Mouse (Mus musculus): ENCODE results near the gene Meis1. TPM values are rescaled to one million over a fixed set of nuclear protein-coding genes. Genes with fewer than 3 reads are reported as not detected.

Meis1 gene
- polyA plus RNA-seq, 1 experiment from 2014 or later: 50.1 TPM

DNA sequence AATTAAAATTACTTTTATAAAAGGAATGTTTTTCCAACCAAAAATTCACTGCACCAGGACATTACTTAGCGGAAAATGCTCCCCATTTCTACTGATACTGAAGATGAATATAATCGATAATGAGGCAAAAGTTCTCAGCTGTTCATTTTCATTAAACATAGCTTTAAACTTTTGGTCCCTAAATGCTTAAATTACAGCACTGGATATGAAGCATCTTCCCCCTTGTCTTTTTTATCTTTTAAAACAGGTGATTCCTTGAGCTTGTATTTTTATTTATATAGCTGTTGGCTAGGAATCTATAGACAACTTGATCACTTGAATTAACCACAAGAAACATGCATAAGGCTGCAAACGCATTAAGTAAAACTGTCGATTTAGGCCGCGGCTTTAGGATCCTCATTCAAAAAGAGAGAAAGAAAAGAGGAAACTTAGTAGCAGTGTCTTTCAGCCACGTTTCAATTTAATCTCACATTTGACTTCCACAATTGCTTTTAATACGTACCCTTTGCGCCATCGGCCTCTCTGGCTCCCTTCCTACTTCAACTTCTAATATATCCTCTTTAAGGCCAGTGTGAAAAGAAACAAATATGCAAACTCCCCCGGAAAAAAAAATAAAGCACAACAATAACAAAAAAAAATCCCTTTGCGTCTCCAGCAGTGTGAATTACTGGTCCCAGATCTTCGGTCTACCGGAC is 919 bp downstream of the Meis1 start:
- Histone ChIP-seq H3K4me2 (ENCODE audit: low read length) (peak overlapping the region; percentile 96), H3K27me3 (ENCODE audit: control insufficient read depth, insufficient read depth, low read length) (no peaks in the 10 kb centered on the region), H3K4me3 (ENCODE audit: control insufficient read depth in 1 of 2, insufficient read depth in 1 of 2, low read depth in 1 of 2, low read length in 2 of 2) (peak overlapping the region; percentile 63 to 90), H3K9ac (ENCODE audit: low read length) (peak overlapping the region; percentile 99), H3K27ac (replicated peaks in 1 of 2; ENCODE audit: control insufficient read depth in 1 of 2, insufficient read depth in 1 of 2, low read depth in 2 of 2, low read length in 2 of 2) (peak overlapping the region; percentile 97 to 100), H3K9me3 (ENCODE audit: control insufficient read depth, low read length) (no peaks in the 10 kb centered on the region), H3K4me1 (ENCODE audit: control insufficient read depth in 2 of 2, insufficient read depth in 2 of 2, low read length in 2 of 2) (peaks cover 6 to 18% of the 10 kb centered on the region in 2 experiments; a peak in 3 of 4 replicates), H3K36me3 (ENCODE audit: control insufficient read depth, insufficient read depth, low read length) (peaks cover 19% of the 10 kb centered on the region)
- ATAC-seq (ENCODE audit: insufficient number of reproducible peaks, insufficient read depth, low FRiP score, low read depth): no peak
- WGBS: under 1% methylated on average over 14 of the region's 14 CpGs

GRCm38 (mm10) chr11:19017262-19017661 is 1.5 kb downstream of the Meis1 start:
- H3K4me1 ChIP-seq (ENCODE audit: control insufficient read depth in 2 of 2, insufficient read depth in 2 of 2, low read length in 2 of 2): peaks cover 6 to 22% of the 10 kb centered on the region in 2 experiments
- peak overlapping the region; percentile 56 to 93; a peak in 3 of 4 replicates for H3K27ac ChIP-seq (replicated peaks in 1 of 2; ENCODE audit: control insufficient read depth in 1 of 2, insufficient read depth in 1 of 2, low read depth in 2 of 2, low read length in 2 of 2)
- no peak for ATAC-seq (ENCODE audit: insufficient number of reproducible peaks, insufficient read depth, low FRiP score, low read depth)
- peak overlapping the region; percentile 63 to 93; a peak in 3 of 4 replicates for H3K4me3 ChIP-seq (ENCODE audit: control insufficient read depth in 1 of 2, insufficient read depth in 1 of 2, low read depth in 1 of 2, low read length in 2 of 2)
- WGBS: 4% methylated on average over 1 of the region's 1 CpGs
- H3K36me3 ChIP-seq (ENCODE audit: control insufficient read depth, insufficient read depth, low read length): peaks cover 25% of the 10 kb centered on the region
- no peaks in the 10 kb centered on the region for H3K27me3 ChIP-seq (ENCODE audit: control insufficient read depth, insufficient read depth, low read length)
- H3K9ac ChIP-seq (ENCODE audit: low read length): peak overlapping the region; percentile 99
- H3K4me2 ChIP-seq (ENCODE audit: low read length): peak overlapping the region; percentile 96
- H3K9me3 ChIP-seq (ENCODE audit: control insufficient read depth, low read length): no peaks in the 10 kb centered on the region

- peaks cover 30% of the 10 kb centered on the region for H3K36me3 ChIP-seq (ENCODE audit: control insufficient read depth, insufficient read depth, low read length)
- WGBS: 1% methylated on average over 10 of the region's 10 CpGs
- peak overlapping the region; percentile 63 to 93 for H3K4me3 ChIP-seq (ENCODE audit: control insufficient read depth in 1 of 2, insufficient read depth in 1 of 2, low read depth in 1 of 2, low read length in 2 of 2)
- ATAC-seq (ENCODE audit: insufficient number of reproducible peaks, insufficient read depth, low FRiP score, low read depth): no peak
- peak overlapping the region; percentile 99 for H3K9ac ChIP-seq (ENCODE audit: low read length)
- peaks cover 9 to 24% of the 10 kb centered on the region in 2 experiments for H3K4me1 ChIP-seq (ENCODE audit: control insufficient read depth in 2 of 2, insufficient read depth in 2 of 2, low read length in 2 of 2)
- peak overlapping the region; percentile 96 for H3K4me2 ChIP-seq (ENCODE audit: low read length)
- H3K27ac ChIP-seq (replicated peaks in 1 of 2; ENCODE audit: control insufficient read depth in 1 of 2, insufficient read depth in 1 of 2, low read depth in 2 of 2, low read length in 2 of 2): peak overlapping the region; percentile 82 to 93
- H3K9me3 ChIP-seq (ENCODE audit: control insufficient read depth, low read length): no peaks in the 10 kb centered on the region
- H3K27me3 ChIP-seq (ENCODE audit: control insufficient read depth, insufficient read depth, low read length): no peaks in the 10 kb centered on the region
Observed at GRCm38 (mm10) chr11:19016481-19017220, 2.1 kb downstream of the Meis1 start.

DNA sequence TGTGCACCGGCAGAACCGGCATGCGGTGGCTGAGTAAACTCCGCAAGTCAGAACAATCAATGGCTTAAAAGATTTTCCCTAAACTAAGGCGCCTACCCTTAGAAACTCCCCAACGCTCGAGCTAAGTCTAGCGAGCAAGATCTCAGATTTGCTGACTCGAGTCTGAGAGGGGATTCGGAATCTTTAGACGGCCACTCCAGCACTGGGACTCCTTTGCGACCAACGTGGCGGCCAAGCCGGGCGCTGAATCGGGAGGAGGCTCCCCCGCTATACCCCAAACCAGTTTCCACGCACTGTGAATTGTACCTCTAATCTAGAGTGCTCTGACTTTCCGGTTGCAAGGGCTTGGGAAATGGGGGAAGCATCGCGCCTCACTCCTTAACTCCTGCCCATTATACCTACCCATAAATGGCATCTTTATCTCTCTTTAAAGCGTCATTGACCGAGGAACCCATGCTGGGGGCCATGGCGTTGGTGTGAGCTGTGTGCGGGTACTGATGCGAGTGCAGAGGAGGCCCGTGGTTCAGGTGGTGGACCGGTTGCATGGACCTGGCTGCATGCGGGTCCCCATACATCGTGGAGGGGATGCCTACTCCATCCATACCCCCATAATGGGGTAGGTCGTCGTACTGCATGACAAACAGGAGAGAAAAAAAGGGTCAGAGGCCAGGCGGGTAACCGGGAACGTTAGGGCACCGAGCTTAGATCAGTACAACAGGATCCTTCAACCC is 2.9 kb downstream of the Meis1 start:
- peak overlapping the region; percentile 82 to 93 for H3K27ac ChIP-seq (replicated peaks in 1 of 2; ENCODE audit: control insufficient read depth in 1 of 2, insufficient read depth in 1 of 2, low read depth in 2 of 2, low read length in 2 of 2)
- H3K4me1 ChIP-seq (ENCODE audit: control insufficient read depth in 2 of 2, insufficient read depth in 2 of 2, low read length in 2 of 2): peaks cover 9 to 23% of the 10 kb centered on the region in 2 experiments
- peak overlapping the region; percentile 63 to 93 for H3K4me3 ChIP-seq (ENCODE audit: control insufficient read depth in 1 of 2, insufficient read depth in 1 of 2, low read depth in 1 of 2, low read length in 2 of 2)
- peak overlapping the region; percentile 99 for H3K9ac ChIP-seq (ENCODE audit: low read length)
- H3K36me3 ChIP-seq (ENCODE audit: control insufficient read depth, insufficient read depth, low read length): peaks cover 38% of the 10 kb centered on the region
- no peak for ATAC-seq (ENCODE audit: insufficient number of reproducible peaks, insufficient read depth, low FRiP score, low read depth)
- H3K4me2 ChIP-seq (ENCODE audit: low read length): peak overlapping the region; percentile 96
- H3K9me3 ChIP-seq (ENCODE audit: control insufficient read depth, low read length): no peaks in the 10 kb centered on the region
- H3K27me3 ChIP-seq (ENCODE audit: control insufficient read depth, insufficient read depth, low read length): no peaks in the 10 kb centered on the region
- under 1% methylated on average over 37 of the region's 37 CpGs for WGBS

- WGBS: 1% methylated on average over 5 of the region's 5 CpGs
- Histone ChIP-seq H3K4me3 (ENCODE audit: control insufficient read depth in 1 of 2, insufficient read depth in 1 of 2, low read depth in 1 of 2, low read length in 2 of 2) (peak overlapping the region; percentile 63 to 93), H3K27me3 (ENCODE audit: control insufficient read depth, insufficient read depth, low read length) (no peaks in the 10 kb centered on the region), H3K4me2 (ENCODE audit: low read length) (peak overlapping the region; percentile 96), H3K9ac (ENCODE audit: low read length) (peak overlapping the region; percentile 99), H3K27ac (replicated peaks in 1 of 2; ENCODE audit: control insufficient read depth in 1 of 2, insufficient read depth in 1 of 2, low read depth in 2 of 2, low read length in 2 of 2) (peak overlapping the region; percentile 82 to 93), H3K9me3 (ENCODE audit: control insufficient read depth, low read length) (no peaks in the 10 kb centered on the region), H3K36me3 (ENCODE audit: control insufficient read depth, insufficient read depth, low read length) (peaks cover 42% of the 10 kb centered on the region), H3K4me1 (ENCODE audit: control insufficient read depth in 2 of 2, insufficient read depth in 2 of 2, low read length in 2 of 2) (peaks cover 9 to 28% of the 10 kb centered on the region in 2 experiments)
- no peak for ATAC-seq (ENCODE audit: insufficient number of reproducible peaks, insufficient read depth, low FRiP score, low read depth)
Observed at GRCm38 (mm10) chr11:19015381-19015730, 3.4 kb downstream of the Meis1 start.

GRCm38 (mm10) chr11:19014441-19015161 is 4.2 kb downstream of the Meis1 start:
- Histone ChIP-seq H3K9ac (ENCODE audit: low read length) (peak overlapping the region; percentile 99), H3K4me1 (ENCODE audit: control insufficient read depth in 2 of 2, insufficient read depth in 2 of 2, low read length in 2 of 2) (peaks cover 14 to 34% of the 10 kb centered on the region in 2 experiments), H3K27ac (replicated peaks in 1 of 2; ENCODE audit: control insufficient read depth in 1 of 2, insufficient read depth in 1 of 2, low read depth in 2 of 2, low read length in 2 of 2) (peak overlapping the region; percentile 82 to 93), H3K27me3 (ENCODE audit: control insufficient read depth, insufficient read depth, low read length) (no peaks in the 10 kb centered on the region), H3K36me3 (ENCODE audit: control insufficient read depth, insufficient read depth, low read length) (peaks cover 44% of the 10 kb centered on the region), H3K4me2 (ENCODE audit: low read length) (peak overlapping the region; percentile 96), H3K9me3 (ENCODE audit: control insufficient read depth, low read length) (no peaks in the 10 kb centered on the region), H3K4me3 (ENCODE audit: control insufficient read depth in 1 of 2, insufficient read depth in 1 of 2, low read depth in 1 of 2, low read length in 2 of 2) (peak overlapping the region; percentile 63 to 93)
- ATAC-seq (ENCODE audit: insufficient number of reproducible peaks, insufficient read depth, low FRiP score, low read depth): no peak
- 1% methylated on average over 35 of the region's 35 CpGs for WGBS

DNA sequence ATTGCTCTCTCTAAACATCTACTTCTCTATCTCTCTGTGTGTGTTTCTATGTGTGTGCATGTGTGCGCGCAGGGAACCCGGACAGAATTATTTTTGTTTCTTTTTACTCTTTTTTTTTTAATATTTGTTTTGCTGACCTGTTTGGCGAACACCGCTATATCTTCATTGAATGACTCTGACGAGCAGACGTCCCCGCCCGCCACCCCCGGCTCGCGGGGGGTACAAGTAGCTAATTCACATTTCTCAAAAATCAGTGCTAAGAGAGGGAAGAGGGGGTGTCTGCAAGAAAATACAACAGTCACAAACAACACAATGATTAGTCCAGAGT is 4.7 kb downstream of the Meis1 start:
- no peak for ATAC-seq (ENCODE audit: insufficient number of reproducible peaks, insufficient read depth, low FRiP score, low read depth)
- WGBS: 6% methylated on average over 12 of the region's 12 CpGs
- Histone ChIP-seq H3K4me2 (ENCODE audit: low read length) (peak overlapping the region; percentile 96), H3K4me3 (ENCODE audit: control insufficient read depth in 1 of 2, insufficient read depth in 1 of 2, low read depth in 1 of 2, low read length in 2 of 2) (peak overlapping the region; percentile 63 to 93), H3K27ac (replicated peaks in 1 of 2; ENCODE audit: control insufficient read depth in 1 of 2, insufficient read depth in 1 of 2, low read depth in 2 of 2, low read length in 2 of 2) (peak overlapping the region; percentile 82 to 93), H3K9ac (ENCODE audit: low read length) (peak overlapping the region; percentile 99), H3K36me3 (ENCODE audit: control insufficient read depth, insufficient read depth, low read length) (peaks cover 45% of the 10 kb centered on the region), H3K9me3 (ENCODE audit: control insufficient read depth, low read length) (no peaks in the 10 kb centered on the region), H3K27me3 (ENCODE audit: control insufficient read depth, insufficient read depth, low read length) (no peaks in the 10 kb centered on the region), H3K4me1 (ENCODE audit: control insufficient read depth in 2 of 2, insufficient read depth in 2 of 2, low read length in 2 of 2) (peaks cover 14 to 37% of the 10 kb centered on the region in 2 experiments)

All from heart, embryonic 14.5 days (tissue).